Mouse (Mus musculus): ENCODE data around the gene Capn12. TPM values are rescaled to one million over a fixed set of nuclear protein-coding genes. Genes with fewer than 3 reads are reported as not detected.
A peak's percentile ranks its signal among the peaks of the same experiment; 100 is the strongest.

The Capn12 gene
- total and polyA plus RNA-seq, 3 experiments, result 0.23 to 0.49 (median 0.39) TPM

DNA sequence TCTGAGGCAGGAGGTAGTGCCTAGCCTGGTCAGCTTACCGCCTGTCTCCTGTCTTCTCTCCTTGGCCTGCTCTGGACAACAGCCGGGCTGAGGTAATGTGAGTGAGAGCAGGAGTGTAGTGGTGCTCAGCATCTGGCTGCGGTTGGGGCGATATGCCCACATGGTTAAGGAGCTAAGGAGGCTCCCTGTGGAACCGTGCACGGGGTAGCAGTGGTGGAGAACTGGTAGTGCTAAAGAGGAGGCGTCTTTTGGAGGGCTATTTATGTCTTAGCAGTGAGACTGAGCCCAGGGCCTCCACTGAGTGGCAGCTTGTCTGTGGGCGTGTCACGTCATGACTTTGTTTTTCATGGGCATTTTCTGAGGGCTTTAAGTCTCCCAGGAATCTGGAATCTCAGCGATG, 22.6 kb downstream of the Capn12 start:
- H3K4me3 ChIP-seq, result no peak overlapping the region
- TF ChIP-seq POLR2A (IDR thresholded peaks at IDR 0.05; ENCODE audit: insufficient read depth, low read depth, low read length) (no peak), EP300 (IDR thresholded peaks at IDR 0.05; ENCODE audit: insufficient read depth, low read depth, low read length) (no peak), CTCF (IDR thresholded peaks at IDR 0.05) (no peak)
- intact Hi-C loops (cut with DNase I), result no loop called here
- WGBS, result 66% methylated on average over 10 of the region's 10 CpGs
- no peaks in the 10 kb centered on the region for H3K27me3 ChIP-seq (ENCODE audit: control insufficient read depth, insufficient read depth, low read length)
- H3K27ac ChIP-seq, result peak overlapping the region; percentile 82; the same call in 1 of the 2 replicates
- H3K9ac ChIP-seq (ENCODE audit: low read depth, low read length), result no peak overlapping the region; the same call in 1 of the 2 replicates
- H3K79me2 ChIP-seq (replicated peaks; ENCODE audit: control insufficient read depth, insufficient read depth, low read length), result no peaks in the 10 kb centered on the region
- peaks cover 13% of the 10 kb centered on the region for H3K36me3 ChIP-seq (ENCODE audit: control insufficient read depth, insufficient read depth, low read length)
- H3K4me1 ChIP-seq (ENCODE audit: control insufficient read depth, insufficient read depth, low read length), result peaks cover 14% of the 10 kb centered on the region
- no peak for DNase-seq

DNA sequence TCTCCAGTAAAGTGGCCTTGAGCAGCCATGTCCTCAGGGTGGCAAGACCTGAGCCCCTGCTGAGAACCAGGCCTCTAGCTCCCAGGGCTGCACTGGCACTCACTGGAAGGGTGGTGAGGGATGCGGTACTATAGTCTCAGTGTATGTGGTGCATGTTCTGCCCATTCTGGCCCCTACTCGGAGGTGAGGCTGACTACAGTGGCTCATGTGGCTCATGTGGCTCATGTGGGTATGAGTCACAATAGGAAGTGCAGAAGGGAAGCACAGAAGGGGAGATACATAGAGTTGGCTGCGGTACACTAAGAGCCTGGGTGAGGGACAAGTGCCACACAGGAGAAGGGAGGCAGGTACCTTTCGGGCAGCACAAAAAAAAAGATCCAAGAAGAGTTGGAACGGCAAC, 26.0 kb downstream of the Capn12 start:
- peaks cover 21% of the 10 kb centered on the region; the same call in 1 of the 2 replicates for H3K36me3 ChIP-seq (ENCODE audit: control insufficient read depth, insufficient read depth, low read length)
- H3K4me3 ChIP-seq, result no peak overlapping the region
- H3K27me3 ChIP-seq (ENCODE audit: control insufficient read depth, insufficient read depth, low read length), result no peaks in the 10 kb centered on the region
- no peak overlapping the region for H3K27ac ChIP-seq
- intact Hi-C loops (cut with DNase I), result no loop called here
- 77% methylated on average over 5 of the region's 5 CpGs for WGBS
- no peak overlapping the region for H3K9ac ChIP-seq (ENCODE audit: low read depth, low read length)
- H3K79me2 ChIP-seq (replicated peaks; ENCODE audit: control insufficient read depth, insufficient read depth, low read length), result no peaks in the 10 kb centered on the region
- no peak for DNase-seq
- peaks cover 14% of the 10 kb centered on the region for H3K4me1 ChIP-seq (ENCODE audit: control insufficient read depth, insufficient read depth, low read length)
- TF ChIP-seq CTCF (IDR thresholded peaks at IDR 0.05), result no peak
- no peak for TF ChIP-seq POLR2A (IDR thresholded peaks at IDR 0.05; ENCODE audit: insufficient read depth, low read depth, low read length)
- no peak for TF ChIP-seq EP300 (IDR thresholded peaks at IDR 0.05; ENCODE audit: insufficient read depth, low read depth, low read length)

- H3K36me3 ChIP-seq (ENCODE audit: control insufficient read depth, insufficient read depth, low read length), result peaks cover 32% of the 10 kb centered on the region
- peak; percentile 73 to 86 for DNase-seq
- no peaks in the 10 kb centered on the region for H3K27me3 ChIP-seq (ENCODE audit: control insufficient read depth, insufficient read depth, low read length)
- WGBS, result 41% methylated on average over 4 of the region's 4 CpGs
- no peak overlapping the region for H3K4me3 ChIP-seq
- peak overlapping the region; percentile 64 for H3K9ac ChIP-seq (ENCODE audit: low read depth, low read length)
- peak overlapping the region; percentile 93 for H3K27ac ChIP-seq
- intact Hi-C loops (cut with DNase I), result loop anchor here (2.0 kb wide), 1 partner anchor 47 kb away; no protein-coding TSS in a partner anchor
- no peaks in the 10 kb centered on the region for H3K79me2 ChIP-seq (replicated peaks; ENCODE audit: control insufficient read depth, insufficient read depth, low read length)
- TF ChIP-seq CTCF (IDR thresholded peaks at IDR 0.05) (peak; percentile 65), EP300 (IDR thresholded peaks at IDR 0.05; ENCODE audit: insufficient read depth, low read depth, low read length) (peak; percentile 96), POLR2A (IDR thresholded peaks at IDR 0.05; ENCODE audit: insufficient read depth, low read depth, low read length) (peak; percentile 55; the same call in 1 of the 2 replicates)
- peaks cover 23% of the 10 kb centered on the region for H3K4me1 ChIP-seq (ENCODE audit: control insufficient read depth, insufficient read depth, low read length)
These were observed 30.4 kb downstream of the Capn12 start for GRCm38 (mm10) chr7:28911632-28912031.

DNA sequence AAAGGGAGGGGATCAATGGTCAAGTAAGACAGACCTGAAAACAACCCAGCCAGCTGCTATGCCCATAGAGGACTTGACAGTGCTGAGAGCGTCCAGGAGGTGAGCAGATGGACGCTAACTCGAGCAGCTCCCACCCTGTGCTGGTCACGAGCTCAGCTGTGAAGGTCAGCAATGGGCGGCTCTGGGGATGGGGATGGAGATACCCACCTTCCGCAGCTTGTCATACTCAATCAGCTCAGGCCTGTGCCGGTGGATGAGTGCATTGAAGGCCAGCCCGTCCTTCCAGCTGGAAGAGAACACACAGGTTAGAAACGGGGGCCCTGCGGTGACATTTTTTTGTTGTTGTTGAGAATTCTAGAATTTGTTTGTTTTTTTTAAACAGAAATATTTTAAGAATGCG, 31.9 kb downstream of the Capn12 start:
- no peak for DNase-seq
- intact Hi-C loops (cut with DNase I), result no loop called here
- no peak for TF ChIP-seq CTCF (IDR thresholded peaks at IDR 0.05)
- TF ChIP-seq EP300 (IDR thresholded peaks at IDR 0.05; ENCODE audit: insufficient read depth, low read depth, low read length), result no peak
- TF ChIP-seq POLR2A (IDR thresholded peaks at IDR 0.05; ENCODE audit: insufficient read depth, low read depth, low read length), result no peak
- peaks cover 39% of the 10 kb centered on the region for H3K36me3 ChIP-seq (ENCODE audit: control insufficient read depth, insufficient read depth, low read length)
- H3K27ac ChIP-seq, result peak overlapping the region; percentile 93
- peaks cover 33% of the 10 kb centered on the region for H3K4me1 ChIP-seq (ENCODE audit: control insufficient read depth, insufficient read depth, low read length)
- 70% methylated on average over 11 of the region's 11 CpGs for WGBS
- H3K4me3 ChIP-seq, result no peak overlapping the region
- no peak overlapping the region for H3K9ac ChIP-seq (ENCODE audit: low read depth, low read length)
- H3K27me3 ChIP-seq (ENCODE audit: control insufficient read depth, insufficient read depth, low read length), result no peaks in the 10 kb centered on the region
- no peaks in the 10 kb centered on the region for H3K79me2 ChIP-seq (replicated peaks; ENCODE audit: control insufficient read depth, insufficient read depth, low read length)

DNA sequence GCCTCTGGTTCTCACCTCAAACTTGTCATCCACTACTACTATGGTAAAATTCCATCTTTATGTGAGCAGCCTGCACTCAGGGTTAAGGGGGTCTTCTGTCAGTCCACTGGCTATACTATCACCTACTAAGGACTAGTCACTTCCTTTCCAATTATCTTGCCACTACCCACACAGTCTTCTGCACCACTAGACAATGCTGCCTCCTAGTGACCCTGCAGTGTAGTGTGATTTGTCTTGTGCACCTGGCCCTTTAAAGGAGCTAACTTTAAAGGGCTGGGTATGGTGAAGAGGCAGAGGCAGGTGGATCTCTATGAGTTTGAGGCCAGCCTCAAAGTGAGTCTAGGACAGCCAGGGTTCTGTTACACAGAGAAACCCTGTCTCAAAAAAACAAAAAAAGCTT, 35.3 kb downstream of the Capn12 start:
- Histone ChIP-seq H3K27ac (peak overlapping the region; percentile 75), H3K9ac (ENCODE audit: low read depth, low read length) (no peak overlapping the region), H3K4me3 (no peak overlapping the region), H3K36me3 (ENCODE audit: control insufficient read depth, insufficient read depth, low read length) (peaks cover 52% of the 10 kb centered on the region), H3K4me1 (ENCODE audit: control insufficient read depth, insufficient read depth, low read length) (peaks cover 54% of the 10 kb centered on the region), H3K79me2 (replicated peaks; ENCODE audit: control insufficient read depth, insufficient read depth, low read length) (no peaks in the 10 kb centered on the region), H3K27me3 (ENCODE audit: control insufficient read depth, insufficient read depth, low read length) (no peaks in the 10 kb centered on the region)
- intact Hi-C loops (cut with DNase I), result loop anchor here (2.0 kb wide), 1 partner anchor 24 kb away; no protein-coding TSS in a partner anchor
- TF ChIP-seq EP300 (IDR thresholded peaks at IDR 0.05; ENCODE audit: insufficient read depth, low read depth, low read length), result 0 out of 2 replicates have a peak, but pooled peaks have one; percentile 41
- peak; percentile 75 for TF ChIP-seq CTCF (IDR thresholded peaks at IDR 0.05)
- no peak for TF ChIP-seq POLR2A (IDR thresholded peaks at IDR 0.05; ENCODE audit: insufficient read depth, low read depth, low read length)
- no peak for DNase-seq
